Mouse (Mus musculus): Measurements from ENCODE around the gene Galns. TPM values are rescaled to one million over a fixed set of nuclear protein-coding genes. Genes with fewer than 3 reads are reported as not detected.

Galns gene
- polyA plus RNA-seq, 1 experiment from 2014 or later = 4.6 TPM

DNA sequence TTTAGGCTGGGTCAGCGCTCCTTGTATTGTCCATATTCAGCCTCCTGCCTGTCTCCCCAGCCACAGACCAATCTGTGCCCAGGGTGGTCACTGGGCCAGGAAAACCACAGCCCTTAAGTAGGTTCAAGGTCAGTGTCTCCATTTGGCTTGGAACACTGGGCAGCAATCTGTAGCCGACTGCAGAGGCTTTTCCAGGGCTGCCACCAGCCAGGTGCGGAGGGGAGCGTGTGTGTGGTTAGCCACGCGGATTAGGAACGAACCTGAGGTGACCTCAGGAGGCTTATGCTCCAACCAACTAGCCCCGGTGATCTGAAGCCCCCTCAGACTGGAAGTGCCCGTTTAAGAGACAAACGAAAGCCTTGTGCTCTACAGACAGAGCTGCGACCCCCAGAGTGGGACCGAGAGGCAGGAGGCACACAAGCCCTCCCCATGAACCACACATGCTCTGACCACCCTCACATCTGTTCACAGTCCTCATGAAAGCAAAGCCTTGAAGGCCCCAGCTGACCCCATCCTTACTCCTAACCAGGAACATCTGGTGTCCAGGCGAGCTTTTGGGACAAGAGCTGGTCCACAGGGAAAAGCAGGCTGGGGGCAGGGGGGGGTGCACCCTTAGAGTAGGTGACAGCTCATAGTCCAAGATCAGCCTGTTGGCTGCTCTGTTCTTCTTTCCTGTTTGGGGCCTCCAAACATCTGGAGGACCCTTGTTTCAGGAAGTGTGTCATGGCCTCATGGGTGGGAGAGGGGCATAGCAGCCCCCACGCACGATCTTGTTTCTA, 37.1 kb upstream of the Galns start:
- H3K4me3 ChIP-seq (replicated peaks; ENCODE audit: low read length) = no peak overlapping the region
- no peak for ATAC-seq
- H3K9ac ChIP-seq (replicated peaks; ENCODE audit: low read depth, low read length) = no peak overlapping the region
- peaks cover 5% of the 10 kb centered on the region; the same call in 1 of the 2 replicates for H3K36me3 ChIP-seq (ENCODE audit: control insufficient read depth, insufficient read depth)
- H3K27ac ChIP-seq (ENCODE audit: low read length) = no peak overlapping the region
- H3K9me3 ChIP-seq (ENCODE audit: control insufficient read depth, low read length) = no peaks in the 10 kb centered on the region
- WGBS = 82% methylated on average over 15 of the region's 15 CpGs
- H3K4me1 ChIP-seq (replicated peaks; ENCODE audit: control insufficient read depth, insufficient read depth, low read length) = peaks cover 9% of the 10 kb centered on the region
- no peak overlapping the region for H3K4me2 ChIP-seq (ENCODE audit: low read length)
- H3K27me3 ChIP-seq (replicated peaks; ENCODE audit: control insufficient read depth, insufficient read depth, low read length) = no peaks in the 10 kb centered on the region

DNA sequence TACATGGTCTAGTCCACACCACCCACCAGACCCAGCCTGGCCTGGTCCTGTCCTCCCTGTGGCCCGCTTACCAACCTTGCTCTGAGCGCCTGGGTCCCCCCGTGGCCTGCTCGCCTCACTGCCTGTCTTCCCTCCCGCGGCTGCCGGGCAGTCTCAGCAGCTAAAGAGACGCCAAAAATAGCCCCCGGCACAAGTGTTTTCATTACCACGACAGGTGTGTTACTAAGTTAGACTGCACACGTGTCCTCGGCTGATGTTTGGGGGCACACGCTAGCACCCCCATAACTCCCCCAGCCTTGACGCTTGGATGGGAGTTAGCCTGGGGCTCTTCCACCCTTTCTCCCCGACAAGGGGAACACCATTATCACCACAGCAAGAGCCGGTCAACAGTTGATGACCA, 35.1 kb upstream of the Galns start:
- H3K36me3 ChIP-seq (ENCODE audit: control insufficient read depth, insufficient read depth) = peaks cover 5% of the 10 kb centered on the region; the same call in 1 of the 2 replicates
- no peak overlapping the region for H3K27ac ChIP-seq (ENCODE audit: low read length)
- WGBS = 83% methylated on average over 16 of the region's 16 CpGs
- H3K4me2 ChIP-seq (ENCODE audit: low read length) = no peak overlapping the region
- H3K4me1 ChIP-seq (replicated peaks; ENCODE audit: control insufficient read depth, insufficient read depth, low read length) = peaks cover 11% of the 10 kb centered on the region
- no peak overlapping the region for H3K4me3 ChIP-seq (replicated peaks; ENCODE audit: low read length)
- no peaks in the 10 kb centered on the region for H3K27me3 ChIP-seq (replicated peaks; ENCODE audit: control insufficient read depth, insufficient read depth, low read length)
- H3K9me3 ChIP-seq (ENCODE audit: control insufficient read depth, low read length) = no peaks in the 10 kb centered on the region
- no peak for ATAC-seq
- no peak overlapping the region for H3K9ac ChIP-seq (replicated peaks; ENCODE audit: low read depth, low read length)

DNA sequence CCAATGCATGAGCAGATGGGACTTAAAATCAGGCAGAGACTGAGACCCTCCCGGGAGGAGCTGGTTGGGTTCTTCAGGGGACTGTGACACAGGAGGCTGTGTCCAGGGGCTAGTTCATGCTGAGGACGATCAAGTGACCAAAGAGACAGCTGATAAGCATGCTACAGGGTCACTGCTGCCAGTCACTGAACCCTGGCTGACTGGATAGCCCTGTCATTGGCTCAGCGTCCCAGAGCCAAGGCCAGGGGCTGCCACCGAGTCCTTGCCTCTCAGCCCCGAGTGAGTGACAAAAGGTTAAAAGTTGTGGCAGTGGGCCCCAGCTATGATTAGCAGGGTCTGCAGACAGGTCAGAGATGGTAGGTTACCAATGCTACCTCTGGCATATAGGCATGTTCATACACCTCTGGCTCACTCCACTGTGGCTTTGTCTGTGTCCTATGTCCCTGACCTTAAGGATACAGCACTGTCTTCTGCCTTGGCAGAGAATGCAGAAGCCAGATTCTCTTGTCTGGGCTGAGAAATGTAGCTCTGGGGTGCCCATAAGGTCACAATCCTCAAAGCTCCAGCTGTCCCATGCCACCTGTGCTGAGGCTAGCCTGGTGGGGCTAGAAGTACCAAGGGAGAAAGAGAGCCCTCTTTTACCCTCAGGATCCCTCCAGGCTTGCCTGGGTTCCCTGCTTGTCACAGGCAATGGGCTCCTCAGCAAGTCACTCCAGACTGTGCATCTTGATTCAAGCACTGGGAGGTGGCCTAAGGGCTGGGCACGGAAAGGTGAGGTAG, 33.1 kb upstream of the Galns start:
- H3K4me3 ChIP-seq (replicated peaks; ENCODE audit: low read length) = no peak overlapping the region
- no peaks in the 10 kb centered on the region for H3K27me3 ChIP-seq (replicated peaks; ENCODE audit: control insufficient read depth, insufficient read depth, low read length)
- no peaks in the 10 kb centered on the region for H3K9me3 ChIP-seq (ENCODE audit: control insufficient read depth, low read length)
- H3K27ac ChIP-seq (ENCODE audit: low read length) = no peak overlapping the region
- peaks cover 14% of the 10 kb centered on the region for H3K4me1 ChIP-seq (replicated peaks; ENCODE audit: control insufficient read depth, insufficient read depth, low read length)
- no peak overlapping the region for H3K4me2 ChIP-seq (ENCODE audit: low read length)
- no peak overlapping the region for H3K9ac ChIP-seq (replicated peaks; ENCODE audit: low read depth, low read length)
- no peak for ATAC-seq
- WGBS = 80% methylated on average over 6 of the region's 6 CpGs
- H3K36me3 ChIP-seq (ENCODE audit: control insufficient read depth, insufficient read depth) = peaks cover 5% of the 10 kb centered on the region; the same call in 1 of the 2 replicates

DNA sequence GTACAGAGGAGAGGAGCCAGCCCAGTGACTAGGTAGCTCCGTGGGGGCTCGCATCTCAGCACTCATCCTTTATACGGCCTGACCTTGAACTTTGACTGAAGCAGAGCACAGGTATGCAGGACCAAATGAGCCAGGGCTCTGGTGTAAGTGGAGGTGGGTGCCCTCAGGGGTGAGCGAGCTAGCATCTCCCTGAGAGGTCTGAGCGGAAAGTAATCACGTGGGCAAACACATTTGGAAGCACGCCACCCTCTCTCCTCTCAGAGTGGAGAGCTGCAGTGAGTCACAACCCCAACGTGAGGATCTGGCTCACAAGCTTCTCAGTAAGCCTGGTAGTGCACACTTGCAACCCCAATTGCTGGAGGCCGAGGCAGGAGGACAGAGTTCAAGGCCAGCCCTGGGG, 30.8 kb upstream of the Galns start:
- Histone ChIP-seq H3K9me3 (ENCODE audit: control insufficient read depth, low read length) (no peaks in the 10 kb centered on the region), H3K27me3 (replicated peaks; ENCODE audit: control insufficient read depth, insufficient read depth, low read length) (no peaks in the 10 kb centered on the region), H3K4me1 (replicated peaks; ENCODE audit: control insufficient read depth, insufficient read depth, low read length) (peaks cover 22% of the 10 kb centered on the region), H3K4me3 (replicated peaks; ENCODE audit: low read length) (no peak overlapping the region), H3K4me2 (ENCODE audit: low read length) (no peak overlapping the region), H3K36me3 (ENCODE audit: control insufficient read depth, insufficient read depth) (0 out of 2 replicates have a peak, but pooled peaks cover 2% of the 10 kb centered on the region), H3K27ac (ENCODE audit: low read length) (no peak overlapping the region), H3K9ac (replicated peaks; ENCODE audit: low read depth, low read length) (no peak overlapping the region)
- no peak for ATAC-seq
- WGBS = 75% methylated on average over 9 of the region's 9 CpGs

DNA sequence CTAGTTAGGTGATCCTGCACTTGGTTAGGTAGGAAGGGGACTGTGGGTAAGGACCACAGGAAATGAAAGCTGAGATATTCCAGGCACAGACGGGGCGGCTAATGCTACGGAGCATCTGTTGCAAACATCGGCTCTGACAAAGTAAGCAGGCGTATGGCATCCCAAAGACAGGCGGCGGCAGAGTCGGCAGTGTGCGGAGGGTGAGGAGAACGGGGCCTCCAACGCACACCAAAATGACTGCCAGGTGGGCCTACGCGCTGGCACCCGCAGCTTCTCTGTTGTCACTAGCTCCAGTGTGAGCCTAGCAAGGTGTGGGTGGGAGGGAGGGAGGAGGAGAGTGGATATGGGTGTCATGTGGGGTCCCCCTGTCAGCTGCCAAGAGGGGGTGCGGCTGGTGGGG, 30.1 kb upstream of the Galns start:
- Histone ChIP-seq H3K27me3 (replicated peaks; ENCODE audit: control insufficient read depth, insufficient read depth, low read length) (no peaks in the 10 kb centered on the region), H3K4me1 (replicated peaks; ENCODE audit: control insufficient read depth, insufficient read depth, low read length) (peaks cover 22% of the 10 kb centered on the region), H3K9ac (replicated peaks; ENCODE audit: low read depth, low read length) (no peak overlapping the region), H3K4me3 (replicated peaks; ENCODE audit: low read length) (no peak overlapping the region), H3K27ac (ENCODE audit: low read length) (no peak overlapping the region), H3K36me3 (ENCODE audit: control insufficient read depth, insufficient read depth) (no peaks in the 10 kb centered on the region), H3K4me2 (ENCODE audit: low read length) (no peak overlapping the region), H3K9me3 (ENCODE audit: control insufficient read depth, low read length) (no peaks in the 10 kb centered on the region)
- peak; percentile 22; the same call in 1 of the 2 replicates for ATAC-seq
- WGBS = 72% methylated on average over 15 of the region's 15 CpGs

DNA sequence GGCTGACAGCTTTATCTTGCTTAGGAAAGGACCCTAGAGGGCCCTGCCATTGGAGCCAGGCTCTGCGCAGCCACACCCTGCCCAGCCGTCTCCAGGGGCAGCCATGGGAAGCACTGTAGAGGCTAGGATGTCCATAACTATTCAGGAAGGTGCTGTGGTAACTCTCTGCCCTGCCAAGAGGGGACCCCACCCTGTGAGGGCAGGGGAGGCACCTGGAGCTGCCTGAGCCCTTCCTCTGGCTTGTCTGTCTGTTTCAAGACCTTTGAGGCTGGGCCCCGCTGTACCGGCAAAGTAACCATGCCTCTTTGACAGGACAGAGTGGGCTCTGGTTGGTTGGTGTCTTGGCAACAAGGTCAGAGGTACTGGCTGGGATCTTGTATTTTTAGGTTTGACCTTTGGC, 29.6 kb upstream of the Galns start:
- H3K9ac ChIP-seq (replicated peaks; ENCODE audit: low read depth, low read length) = no peak overlapping the region
- peaks cover 22% of the 10 kb centered on the region for H3K4me1 ChIP-seq (replicated peaks; ENCODE audit: control insufficient read depth, insufficient read depth, low read length)
- H3K9me3 ChIP-seq (ENCODE audit: control insufficient read depth, low read length) = no peaks in the 10 kb centered on the region
- no peak overlapping the region for H3K4me2 ChIP-seq (ENCODE audit: low read length)
- H3K4me3 ChIP-seq (replicated peaks; ENCODE audit: low read length) = no peak overlapping the region
- H3K36me3 ChIP-seq (ENCODE audit: control insufficient read depth, insufficient read depth) = no peaks in the 10 kb centered on the region
- no peaks in the 10 kb centered on the region for H3K27me3 ChIP-seq (replicated peaks; ENCODE audit: control insufficient read depth, insufficient read depth, low read length)
- no peak overlapping the region for H3K27ac ChIP-seq (ENCODE audit: low read length)
- no peak for ATAC-seq
- 86% methylated on average over 4 of the region's 4 CpGs for WGBS

DNA sequence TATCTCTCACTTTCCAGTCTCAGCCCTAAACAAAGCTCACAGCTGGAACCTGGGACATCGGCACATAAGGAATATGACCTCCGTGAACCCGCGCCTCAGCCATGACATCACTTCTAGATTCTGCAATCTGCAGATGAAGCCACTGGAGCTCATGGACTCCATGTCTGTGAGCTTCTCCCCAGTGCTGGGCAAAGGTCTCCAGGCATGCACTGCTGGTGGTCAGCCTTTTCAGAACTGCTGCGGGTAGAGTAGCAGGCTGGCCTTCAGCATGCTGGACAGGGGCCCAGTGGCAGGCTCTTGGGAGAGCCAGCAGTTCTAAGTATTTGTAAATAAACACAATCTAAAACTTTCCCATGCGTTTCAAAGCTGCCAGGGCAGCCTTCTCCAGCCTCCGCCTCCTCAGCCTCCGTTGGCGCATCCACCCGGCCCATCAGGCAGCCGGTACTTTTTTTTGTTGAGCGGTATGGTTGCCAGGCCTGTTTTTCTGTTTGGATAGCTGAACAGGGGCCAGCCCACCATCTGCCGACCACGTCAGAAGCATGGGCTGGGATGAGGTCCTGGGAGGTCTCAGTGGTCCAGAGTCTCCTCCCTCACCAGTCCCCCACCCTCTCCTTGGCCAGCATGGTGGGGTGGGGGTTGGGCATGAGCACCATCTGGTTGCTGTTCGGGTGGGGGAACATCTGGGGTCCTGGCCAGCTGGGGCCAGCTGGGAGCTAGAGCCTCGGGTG, 28.4 kb upstream of the Galns start:
- Histone ChIP-seq H3K4me1 (replicated peaks; ENCODE audit: control insufficient read depth, insufficient read depth, low read length) (peaks cover 22% of the 10 kb centered on the region), H3K36me3 (ENCODE audit: control insufficient read depth, insufficient read depth) (peaks cover 7% of the 10 kb centered on the region; the same call in 1 of the 2 replicates), H3K9me3 (ENCODE audit: control insufficient read depth, low read length) (no peaks in the 10 kb centered on the region), H3K4me2 (ENCODE audit: low read length) (no peak overlapping the region), H3K4me3 (replicated peaks; ENCODE audit: low read length) (no peak overlapping the region), H3K27me3 (replicated peaks; ENCODE audit: control insufficient read depth, insufficient read depth, low read length) (no peaks in the 10 kb centered on the region), H3K9ac (replicated peaks; ENCODE audit: low read depth, low read length) (no peak overlapping the region), H3K27ac (ENCODE audit: low read length) (0 out of 2 replicates have a peak overlapping the region, but pooled peaks have one; percentile 9)
- 38% methylated on average over 16 of the region's 16 CpGs for WGBS
- ATAC-seq = peak; percentile 63

DNA sequence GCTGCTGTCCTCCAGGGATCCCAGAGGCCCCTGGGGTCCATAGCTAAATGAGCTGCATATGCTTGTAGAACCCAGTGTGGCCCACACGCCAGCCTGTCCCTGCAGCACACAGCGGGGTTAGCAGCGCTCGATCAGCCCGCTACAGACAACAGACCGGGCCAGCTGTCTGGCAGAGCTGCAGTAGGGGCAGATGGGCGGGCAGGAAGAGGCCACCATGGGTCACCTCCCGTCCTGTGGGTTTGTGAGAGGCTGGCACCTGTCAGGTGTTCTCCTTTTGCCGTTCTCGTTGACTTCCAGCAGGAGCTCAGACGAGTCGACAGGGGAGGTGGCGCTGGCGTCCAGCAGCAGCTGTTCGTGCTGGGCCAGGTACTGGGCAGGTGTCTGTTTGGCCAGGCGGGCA, 27.3 kb upstream of the Galns start:
- no peak overlapping the region for H3K9ac ChIP-seq (replicated peaks; ENCODE audit: low read depth, low read length)
- no peak for ATAC-seq
- H3K36me3 ChIP-seq (ENCODE audit: control insufficient read depth, insufficient read depth) = peaks cover 9% of the 10 kb centered on the region
- no peak overlapping the region for H3K27ac ChIP-seq (ENCODE audit: low read length)
- no peak overlapping the region for H3K4me2 ChIP-seq (ENCODE audit: low read length)
- no peaks in the 10 kb centered on the region for H3K27me3 ChIP-seq (replicated peaks; ENCODE audit: control insufficient read depth, insufficient read depth, low read length)
- H3K4me1 ChIP-seq (replicated peaks; ENCODE audit: control insufficient read depth, insufficient read depth, low read length) = peaks cover 22% of the 10 kb centered on the region
- WGBS = 71% methylated on average over 16 of the region's 16 CpGs
- H3K9me3 ChIP-seq (ENCODE audit: control insufficient read depth, low read length) = no peaks in the 10 kb centered on the region
- H3K4me3 ChIP-seq (replicated peaks; ENCODE audit: low read length) = no peak overlapping the region

DNA sequence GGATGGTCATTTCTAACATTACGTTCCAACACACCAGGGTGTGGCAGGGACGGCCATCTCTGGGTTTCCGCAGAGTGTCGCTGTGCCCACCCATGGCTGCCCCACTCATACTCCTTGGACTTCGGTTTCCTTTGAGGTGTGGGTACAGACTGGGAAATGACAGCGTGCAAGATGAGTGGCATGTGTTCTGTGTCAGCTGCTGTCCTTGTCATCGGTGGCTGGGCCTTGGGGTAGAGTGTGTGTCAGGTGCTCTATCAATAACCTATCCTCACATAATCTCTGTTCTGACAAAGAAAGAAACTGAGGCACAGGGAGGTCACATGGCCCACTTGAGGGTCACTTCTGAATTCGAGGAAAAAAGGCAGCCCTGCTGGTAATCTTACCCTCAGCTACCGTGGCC, 26.0 kb upstream of the Galns start:
- no peaks in the 10 kb centered on the region for H3K27me3 ChIP-seq (replicated peaks; ENCODE audit: control insufficient read depth, insufficient read depth, low read length)
- no peak overlapping the region for H3K9ac ChIP-seq (replicated peaks; ENCODE audit: low read depth, low read length)
- no peaks in the 10 kb centered on the region for H3K9me3 ChIP-seq (ENCODE audit: control insufficient read depth, low read length)
- H3K4me2 ChIP-seq (ENCODE audit: low read length) = no peak overlapping the region
- ATAC-seq = no peak
- H3K4me3 ChIP-seq (replicated peaks; ENCODE audit: low read length) = no peak overlapping the region
- WGBS = 87% methylated on average over 9 of the region's 9 CpGs
- H3K27ac ChIP-seq (ENCODE audit: low read length) = no peak overlapping the region
- peaks cover 14% of the 10 kb centered on the region for H3K36me3 ChIP-seq (ENCODE audit: control insufficient read depth, insufficient read depth)
- peaks cover 22% of the 10 kb centered on the region for H3K4me1 ChIP-seq (replicated peaks; ENCODE audit: control insufficient read depth, insufficient read depth, low read length)

All from forebrain, embryonic 16.5 days (tissue).